Comparison of ENCODE assay signal across 8 mouse cellular contexts in genomic region chr1:86440171-86440886, GRCm38 (mm10). TPM values are rescaled to one million over a fixed set of nuclear protein-coding genes. Genes with fewer than 3 reads are reported as not detected.
DNase-seq lines count a peak whose midpoint lies in the region; ATAC-seq and TF ChIP-seq lines count a peak whose summit lies in the region.

No protein-coding gene starts in this region.

- CTCF ChIA-PET in Patski (lab: Charles Lee) = interaction anchor here (0.9 to 4.6 kb wide), 15 partner anchors 9 to 98 kb away, joined by 3 to 46 read pairs (median 7); partner anchors contain the start of gene Ptma

- peak overlapping the region; percentile 84 for H3K9ac ChIP-seq in hindbrain, embryonic 13.5 days

- no peaks in the 10 kb centered on the region for H3K27me3 ChIP-seq in Patski
- no peaks in the 10 kb centered on the region for H3K27me3 ChIP-seq in hindbrain, embryonic 13.5 days

- WGBS in hindbrain, embryonic 13.5 days = 2% methylated on average over 18 of the region's 18 CpGs

- peak; percentile 80 for DNase-seq in Patski (ENCODE audit: low read depth, low spot score)
- DNase-seq in cerebellum, postnatal 14 days = peak; percentile 98 to 99
- peak; percentile 87 to 91 for DNase-seq in frontal cortex, postnatal 14 days (ENCODE audit: low spot score in 2 of 2)
- DNase-seq in layer of hippocampus, postnatal 25 days (ENCODE audit: extremely low spot score in 1 of 2, low spot score in 1 of 2) = peak; percentile 84 to 98
- peak; percentile 95 for DNase-seq in lung, postnatal 25 days (ENCODE audit: low spot score)
- DNase-seq in retina, adult 2 months (ENCODE audit: low read depth, low spot score) = peak; percentile 74
- DNase-seq in thymus, postnatal 25 days = peak; percentile 91

- H3K4me2 ChIP-seq in hindbrain, embryonic 13.5 days = peak overlapping the region; percentile 72

- H3K4me3 ChIP-seq in hindbrain, embryonic 13.5 days = peak overlapping the region; percentile 47

- TF ChIP-seq CTCF in Patski (IDR thresholded peaks at IDR 0.05) = no peak

- in situ Hi-C loops in Patski (cut with MboI; ENCODE audit: low pct_unique_long_range_greater_than_20kb) = loop anchor here (5.0 to 10.0 kb wide), 4 partner anchors 37 to 734 kb away; no protein-coding TSS in a partner anchor

- ATAC-seq in Patski = peak; percentile 63
- peak; percentile 68 for ATAC-seq in hindbrain, embryonic 13.5 days (ENCODE audit: low FRiP score)

- POLR2A ChIA-PET in Patski (lab: Charles Lee) = interaction anchor here (1.0 to 3.4 kb wide), 2 partner anchors 58 to 85 kb away, joined by 6 to 13 read pairs; partner anchors contain the start of gene Ptma

- H3K9me3 ChIP-seq in hindbrain, embryonic 13.5 days = no peaks in the 10 kb centered on the region

- H3K27ac ChIP-seq in hindbrain, embryonic 13.5 days = peak overlapping the region; percentile 99

- no peaks in the 10 kb centered on the region for H3K36me3 ChIP-seq in hindbrain, embryonic 13.5 days

- peaks cover 79% of the 10 kb centered on the region for H3K4me1 ChIP-seq in hindbrain, embryonic 13.5 days (replicated peaks)

RNA-seq across cellular contexts. Expression of gene Tex44, which starts 14.2 kb away (rescaled TPM):
- not detected for polyA plus RNA-seq in Patski (2021)
- not detected in 2 replicates for polyA plus RNA-seq in hindbrain, embryonic 13.5 days (2015; fragmentation: Nextera tagmentation; extraction: Ambion mirVana)
- total RNA-seq in layer of hippocampus, postnatal 25 days (2021) = not detected

RNA-seq across cellular contexts. Expression of gene Nmur1, which starts 14.3 kb away (rescaled TPM):
- polyA plus RNA-seq in Patski (2021) = not detected
- polyA plus RNA-seq in hindbrain, embryonic 13.5 days (2015; fragmentation: Nextera tagmentation; extraction: Ambion mirVana) = not detected in 2 replicates
- total RNA-seq in layer of hippocampus, postnatal 25 days (2021) = not detected

Comparison
In these comparisons a context has a peak if more than half of its experiments do, and no peak if none do; other contexts are left out.
1. Peak in every context shown above with its lines: DNase-seq, ATAC-seq, H3K4me3 ChIP-seq and H3K27ac ChIP-seq.